Mouse (Mus musculus): ENCODE measurements around the gene Cdh18.

- no peak for TF ChIP-seq FLI1 (IDR thresholded peaks at IDR 0.05; ENCODE audit: low read length)
- no peak for TF ChIP-seq GATA1 (IDR thresholded peaks at IDR 0.05; ENCODE audit: borderline replicate concordance, low read length)
These were observed 243.0 kb downstream of the Cdh18 start for GRCm38 (mm10) chr15:22791791-22792190.

Data from megakaryocyte, embryonic 14.5 days (primary cell).